Mouse (Mus musculus) ES-E14 (cell line): ENCODE data around the gene Wdhd1.

Experiments
- CHD2 ChIP-seq: IDR thresholded peaks from 2 replicates; pipeline ENCODE4 v1.6.1; 2014; ENCODE audit warnings: mild to moderate bottlenecking, low read depth, low read length, inconsistent platforms
- MAFK ChIP-seq: IDR thresholded peaks from 2 replicates; pipeline ENCODE4 v1.6.1; 2014; ENCODE audit warnings: mild to moderate bottlenecking, low read depth, low read length, inconsistent platforms; ENCODE audit not compliant: insufficient read depth
- ZC3H11A ChIP-seq: IDR thresholded peaks from 2 replicates; pipeline ENCODE4 v1.6.1; 2012; ENCODE audit warnings: low read depth, mild to moderate bottlenecking, inconsistent platforms, low read length, borderline replicate concordance

- TF ChIP-seq ZC3H11A (no peak), CHD2 (no peak), MAFK (no peak)
Measured at GRCm38 (mm10) chr14:47234032-47234431, 42.6 kb downstream of the Wdhd1 start.
